Mouse (Mus musculus) kidney, embryonic 16.5 days (tissue): ENCODE measurements around the gene Ppfia3. TPM values are rescaled to one million over a fixed set of nuclear protein-coding genes. Genes with fewer than 3 reads are reported as not detected.
"Not testable (repeated sequence)": the region's sequence is repeated elsewhere in the genome, so short reads cannot be mapped to it uniquely, and the experiment has no call there.

Source experiments
- ATAC-seq: fragments of 200-750 bp; cut with Nextera tagmentation; 2 replicates; pipeline ENCODE4 v1.8.0; 2017; ENCODE audit warnings: moderate TSS enrichment; ENCODE audit not compliant: low FRiP score, low TSS enrichment
- H3K27ac ChIP-seq: fragments of 300-500 bp; sonication (generic); 2 replicates; pipeline ENCODE4 v1.5.1; 2014; ENCODE audit warnings: low read length
- H3K27me3 ChIP-seq: fragments of 300-500 bp; sonication (generic); 2 replicates; pipeline ENCODE4 v1.6.1; 2014; ENCODE audit warnings: low read length, control low read depth, mixed read lengths; ENCODE audit not compliant: insufficient read depth
- H3K36me3 ChIP-seq: fragments of 300-500 bp; sonication (generic); 2 replicates; pipeline ENCODE4 v1.6.1; 2014; ENCODE audit warnings: low read length, control low read depth, mixed read lengths; ENCODE audit not compliant: insufficient read depth
- H3K4me1 ChIP-seq: fragments of 300-500 bp; sonication (generic); 2 replicates; pipeline ENCODE4 v1.6.1; 2014; ENCODE audit warnings: low read length, control low read depth, mixed read lengths; ENCODE audit not compliant: insufficient read depth
- H3K4me2 ChIP-seq: fragments of 300-500 bp; sonication (generic); replicated peaks from 2 replicates; pipeline ENCODE4 v1.6.1; 2014; ENCODE audit warnings: low read depth, low read length
- H3K4me3 ChIP-seq: fragments of 300-500 bp; sonication (generic); 2 replicates; pipeline ENCODE4 v1.5.1; 2014; ENCODE audit warnings: mild to moderate bottlenecking, low read length
- H3K9ac ChIP-seq: fragments of 300-500 bp; sonication (generic); replicated peaks from 2 replicates; pipeline ENCODE4 v1.6.1; 2014; ENCODE audit warnings: low read length
- H3K9me3 ChIP-seq: fragments of 300-500 bp; sonication (generic); 2 replicates; pipeline ENCODE4 v1.6.1; 2016; ENCODE audit warnings: low read length, control low read depth
- WGBS: fragments of 180-500 bp; shearing (Covaris S2); extraction: QIAGEN DNeasy Blood & Tissue Kit; methylation state at CpG from one replicate; pipeline ENCODE4 v1.1.7; 2014; 5-methylcytosine and 5-hydroxymethylcytosine counted together
- polyA plus RNA-seq: library from polyadenylated mRNA; unstranded; fragments of >200 nt; fragmentation: Nextera tagmentation; extraction: Ambion mirVana; gene quantifications from 2 replicates; pipeline ENCODE4 v1.2.1, GENCODE M21; 2015

The Ppfia3 gene
- polyA plus RNA-seq, 1 experiment from 2014 or later: 5.1 TPM

DNA sequence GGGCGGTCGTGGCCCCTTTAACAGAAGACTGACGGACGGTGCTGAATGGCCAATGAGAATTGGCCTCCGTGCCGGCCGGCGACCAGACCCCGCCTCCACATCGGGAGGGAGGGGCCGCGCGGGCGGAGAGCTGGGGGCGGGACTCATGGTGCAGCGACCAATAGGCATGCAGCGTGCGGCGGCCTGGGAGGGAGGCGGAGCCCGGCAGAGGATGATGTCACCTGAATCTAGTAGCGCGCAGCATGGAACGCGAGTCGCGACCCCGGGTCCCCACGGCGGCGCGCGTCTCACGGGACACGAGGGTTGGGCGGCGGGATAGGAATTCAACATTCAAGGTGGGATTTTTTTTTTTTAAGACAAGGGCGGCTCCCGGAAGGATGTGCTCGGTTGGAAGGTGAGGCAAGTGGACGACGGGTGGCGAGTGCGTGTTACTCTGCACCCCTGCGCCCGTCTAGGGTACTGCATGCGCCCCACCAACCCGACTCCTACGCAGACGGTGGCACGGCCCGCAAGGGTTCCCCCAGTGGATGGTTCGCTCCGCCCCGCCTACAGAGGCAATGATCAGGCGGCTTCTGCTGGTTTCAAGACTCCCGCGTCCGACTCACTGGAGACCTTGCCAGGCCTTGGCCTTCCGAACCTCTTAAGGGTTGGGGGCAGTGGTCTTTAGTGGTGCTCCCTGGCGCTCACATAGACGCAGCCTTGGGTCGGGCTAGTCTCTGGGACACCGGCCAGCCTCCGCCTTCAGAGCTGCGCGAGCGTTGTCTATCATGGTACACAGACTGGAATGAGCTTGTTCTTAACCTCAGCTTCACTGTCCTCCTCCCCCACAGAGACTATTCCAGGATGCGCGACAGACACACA lies 431 bp upstream of the Ppfia3 start:
- Histone ChIP-seq H3K4me1 (peaks cover 28% of the 10 kb centered on the region), H3K27me3 (peaks cover 57% of the 10 kb centered on the region), H3K9ac (peak overlapping the region; percentile 67), H3K27ac (peak overlapping the region; percentile 43; the same call in 1 of the 2 replicates), H3K4me2 (peak overlapping the region; percentile 98), H3K4me3 (peak overlapping the region; percentile 60), H3K36me3 (no peaks in the 10 kb centered on the region; the same call in 1 of the 2 replicates), H3K9me3 (no peaks in the 10 kb centered on the region)
- WGBS: under 1% methylated on average over 70 of the region's 70 CpGs
- ATAC-seq: peak; percentile 79

DNA sequence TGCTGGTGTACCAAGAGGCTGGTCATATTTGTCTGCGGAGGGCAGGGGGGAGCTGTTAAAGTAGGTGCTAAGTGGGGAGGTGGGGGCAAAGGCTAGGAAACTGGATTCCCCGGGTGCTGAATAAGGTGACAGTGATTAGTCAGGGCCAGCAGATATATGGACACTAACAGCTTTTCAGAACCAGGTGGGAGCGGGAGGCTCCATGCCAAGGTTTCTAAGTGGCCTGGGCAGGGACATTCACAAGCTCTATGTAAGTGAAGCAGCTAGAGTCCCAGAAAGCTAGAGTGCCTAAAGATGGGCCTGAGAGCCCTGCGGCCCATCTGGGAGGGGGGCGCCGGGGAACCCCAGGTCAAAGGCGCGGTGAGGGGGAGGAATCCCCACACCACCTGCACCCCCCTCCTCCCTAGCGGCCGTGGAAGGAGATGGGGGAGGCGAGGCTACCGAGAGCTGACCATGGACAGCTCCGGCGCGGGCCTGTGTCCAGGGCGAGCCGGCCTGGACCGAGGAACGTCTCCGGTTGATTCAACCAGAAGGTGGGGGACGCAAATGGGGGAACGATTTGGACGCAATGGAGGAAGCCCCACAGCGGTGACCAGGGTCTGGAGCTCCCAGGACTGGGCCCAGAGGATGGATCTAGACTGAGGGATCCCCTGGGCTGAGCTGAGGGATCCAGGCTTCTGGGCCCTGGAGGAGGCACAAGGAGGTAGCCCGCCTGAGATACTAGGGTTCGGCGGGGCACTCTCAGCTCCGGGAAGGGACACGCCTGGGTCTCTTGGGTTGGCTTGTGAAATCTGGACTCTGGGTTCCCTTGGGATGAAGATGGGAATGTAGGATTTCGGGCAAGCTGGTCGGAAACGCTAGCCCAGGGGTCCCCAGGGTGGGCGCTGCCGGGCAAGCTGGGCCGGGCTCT lies 822 bp downstream of the Ppfia3 start:
- Histone ChIP-seq H3K9ac (peak overlapping the region; percentile 67), H3K4me1 (peaks cover 33% of the 10 kb centered on the region), H3K27ac (no peak overlapping the region), H3K9me3 (no peaks in the 10 kb centered on the region), H3K36me3 (no peaks in the 10 kb centered on the region), H3K4me3 (peak overlapping the region; percentile 60), H3K4me2 (peak overlapping the region; percentile 98), H3K27me3 (peaks cover 66% of the 10 kb centered on the region)
- no peak for ATAC-seq
- 4% methylated on average over 34 of the region's 35 CpGs for WGBS

DNA sequence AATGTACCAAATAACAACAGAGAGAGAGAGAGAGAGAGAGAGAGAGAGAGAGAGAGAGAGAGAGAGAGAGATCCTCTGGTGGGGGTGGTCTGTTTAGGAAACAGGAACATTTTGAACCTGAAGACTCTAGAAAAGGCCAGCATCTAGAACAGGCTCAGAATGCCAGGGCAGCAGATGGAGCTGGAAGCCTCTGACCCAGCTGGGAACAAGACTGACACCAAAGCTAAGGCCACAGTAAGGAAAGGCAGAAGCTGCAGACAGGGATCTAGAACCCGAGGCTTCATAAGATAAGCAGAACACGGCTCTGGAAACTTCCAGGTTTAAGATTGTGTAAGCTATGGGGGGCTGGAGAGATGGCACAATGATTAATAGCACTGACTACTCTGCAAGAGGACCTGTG lies 2.8 kb downstream of the Ppfia3 start:
- no peak overlapping the region for H3K4me3 ChIP-seq
- no peak overlapping the region for H3K27ac ChIP-seq
- no peak overlapping the region for H3K9ac ChIP-seq
- H3K27me3 ChIP-seq: peaks cover 69% of the 10 kb centered on the region
- ATAC-seq: no peak
- no peaks in the 10 kb centered on the region for H3K9me3 ChIP-seq
- H3K4me1 ChIP-seq: peaks cover 23% of the 10 kb centered on the region
- WGBS: 90% methylated on average over 2 of the region's 2 CpGs
- H3K36me3 ChIP-seq: no peaks in the 10 kb centered on the region
- no peak overlapping the region for H3K4me2 ChIP-seq

DNA sequence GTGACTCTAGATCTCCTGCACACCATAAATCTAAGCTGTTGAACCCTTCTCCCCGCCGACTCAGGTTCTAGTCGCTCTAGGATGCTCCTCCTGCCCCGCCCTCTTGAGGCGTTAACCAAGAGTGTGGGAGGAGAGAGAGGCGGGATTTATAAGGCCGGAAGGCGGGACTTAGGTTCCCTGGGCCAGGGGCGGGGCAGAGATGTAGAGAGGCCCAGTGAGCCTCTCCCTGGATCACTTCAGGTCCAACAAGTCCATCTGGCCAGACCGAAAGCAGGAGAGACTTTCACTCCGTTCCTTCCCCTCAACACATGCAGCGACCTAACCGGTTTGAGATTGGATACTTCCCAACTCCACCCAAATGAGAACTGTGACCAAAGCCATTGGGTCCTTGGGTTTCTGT lies 4.0 kb downstream of the Ppfia3 start:
- peaks cover 62% of the 10 kb centered on the region for H3K27me3 ChIP-seq

DNA sequence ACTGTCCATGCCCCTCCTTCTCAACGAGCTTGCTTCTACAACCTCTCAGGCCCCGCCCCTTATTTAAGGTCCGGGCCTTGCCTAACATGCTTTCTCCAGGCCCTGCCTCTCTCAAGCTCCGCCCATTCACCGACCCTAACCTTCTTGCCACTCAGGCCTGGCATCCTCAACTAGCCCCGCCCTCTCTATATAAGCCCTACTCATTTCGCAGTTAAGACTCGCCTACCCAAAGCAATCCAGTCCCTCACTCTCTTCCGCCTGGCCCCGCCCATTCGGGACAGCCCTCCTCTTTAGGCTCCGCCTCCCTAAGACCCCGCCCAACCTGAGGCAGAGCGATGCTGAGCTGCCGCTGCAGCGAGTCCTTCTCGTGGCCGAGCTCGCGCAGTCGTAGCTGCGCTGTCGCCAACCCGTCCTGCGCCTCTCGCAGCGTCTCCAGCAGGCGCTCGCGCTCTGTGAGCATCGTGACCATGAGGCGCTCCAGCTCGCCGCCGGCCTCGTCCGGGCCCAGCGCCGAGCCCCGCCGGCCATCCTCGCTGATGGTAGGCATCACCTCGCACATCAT lies 5.5 kb downstream of the Ppfia3 start:
- under 1% methylated on average over 43 of the region's 43 CpGs for WGBS
- Histone ChIP-seq H3K27me3 (peaks cover 60% of the 10 kb centered on the region), H3K9ac (peak overlapping the region; percentile 42; the same call in 1 of the 2 replicates), H3K36me3 (no peaks in the 10 kb centered on the region), H3K9me3 (no peaks in the 10 kb centered on the region), H3K4me3 (peak overlapping the region; percentile 45), H3K4me1 (peaks cover 11% of the 10 kb centered on the region), H3K4me2 (peak overlapping the region; percentile 58), H3K27ac (no peak overlapping the region)
- peak; percentile 89 for ATAC-seq

More for the DNA sequence above, 4.0 kb downstream of the Ppfia3 start:
- Histone ChIP-seq H3K4me2 (no peak overlapping the region), H3K27ac (no peak overlapping the region), H3K36me3 (no peaks in the 10 kb centered on the region), H3K9ac (no peak overlapping the region), H3K4me3 (no peak overlapping the region), H3K4me1 (peaks cover 19% of the 10 kb centered on the region), H3K9me3 (no peaks in the 10 kb centered on the region)
- WGBS: 5% methylated on average over 13 of the region's 13 CpGs
- ATAC-seq: no peak

DNA sequence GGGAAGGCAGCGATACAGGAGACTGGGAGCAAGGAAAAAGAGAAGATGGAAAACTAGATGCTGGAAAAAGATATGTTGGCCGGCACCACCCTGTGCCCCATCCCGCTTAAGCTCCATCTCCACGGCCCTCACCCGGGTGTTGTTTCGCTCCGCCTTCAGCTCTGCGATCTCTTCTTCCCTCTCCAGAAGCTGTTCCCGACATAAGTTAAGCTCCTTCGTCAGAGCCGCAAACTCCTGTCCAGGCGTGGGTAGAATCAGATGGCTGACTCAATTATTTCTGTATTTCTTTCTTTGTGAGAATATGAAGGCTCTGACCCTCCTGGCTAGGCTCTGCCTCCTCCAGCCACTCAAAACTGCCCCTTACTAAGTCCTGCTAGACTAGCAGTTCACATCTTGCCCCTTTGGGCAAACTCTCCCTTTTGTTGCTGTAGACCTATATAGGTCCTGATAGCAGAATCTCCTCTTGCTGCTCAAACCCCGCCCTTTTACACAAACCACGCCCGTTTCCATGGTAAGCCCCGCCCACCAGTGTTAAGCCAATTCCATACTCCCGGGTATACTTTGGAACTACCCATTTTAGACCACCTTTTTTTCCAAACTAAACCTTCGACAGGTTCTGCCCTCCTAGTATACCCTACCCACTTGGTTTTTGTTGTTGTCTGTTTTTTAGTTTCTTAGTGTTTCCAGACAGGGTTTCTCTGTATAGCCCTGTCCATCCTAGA lies 6.3 kb downstream of the Ppfia3 start:
- H3K4me2 ChIP-seq: no peak overlapping the region
- H3K36me3 ChIP-seq: no peaks in the 10 kb centered on the region
- ATAC-seq: no peak
- peaks cover 53% of the 10 kb centered on the region for H3K27me3 ChIP-seq
- WGBS: 51% methylated on average over 18 of the region's 18 CpGs
- no peaks in the 10 kb centered on the region for H3K9me3 ChIP-seq
- H3K4me3 ChIP-seq: no peak overlapping the region; the same call in 1 of the 2 replicates
- no peak overlapping the region for H3K27ac ChIP-seq
- no peak overlapping the region for H3K9ac ChIP-seq
- peaks cover 6% of the 10 kb centered on the region; the same call in 1 of the 2 replicates for H3K4me1 ChIP-seq

DNA sequence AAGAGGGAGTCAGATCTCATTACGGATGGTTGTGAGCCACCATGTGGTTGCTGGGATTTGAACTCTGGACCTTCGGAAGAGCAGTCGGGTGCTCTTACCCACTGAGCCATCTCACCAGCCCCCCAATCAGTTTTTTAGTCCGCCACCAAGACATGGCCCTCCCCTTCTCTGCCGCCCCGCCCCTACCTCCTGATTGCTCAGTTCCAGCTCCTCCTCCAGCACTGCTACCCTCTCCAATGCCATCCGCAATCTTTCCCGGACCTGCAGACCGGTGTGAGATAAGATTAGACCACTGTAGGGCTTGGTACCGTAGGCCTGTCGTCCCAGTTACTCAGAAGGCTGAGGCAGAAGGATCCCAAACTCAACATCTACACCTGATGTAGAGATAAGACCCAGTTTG lies 7.7 kb downstream of the Ppfia3 start:
- not testable (repeated sequence) for H3K4me2 ChIP-seq, H3K36me3 ChIP-seq, H3K27ac ChIP-seq, H3K9me3 ChIP-seq, H3K4me3 ChIP-seq, H3K9ac ChIP-seq, H3K4me1 ChIP-seq, ATAC-seq
- H3K27me3 ChIP-seq: peaks cover 39% of the 10 kb centered on the region
- WGBS: 69% methylated on average over 8 of the region's 11 CpGs

DNA sequence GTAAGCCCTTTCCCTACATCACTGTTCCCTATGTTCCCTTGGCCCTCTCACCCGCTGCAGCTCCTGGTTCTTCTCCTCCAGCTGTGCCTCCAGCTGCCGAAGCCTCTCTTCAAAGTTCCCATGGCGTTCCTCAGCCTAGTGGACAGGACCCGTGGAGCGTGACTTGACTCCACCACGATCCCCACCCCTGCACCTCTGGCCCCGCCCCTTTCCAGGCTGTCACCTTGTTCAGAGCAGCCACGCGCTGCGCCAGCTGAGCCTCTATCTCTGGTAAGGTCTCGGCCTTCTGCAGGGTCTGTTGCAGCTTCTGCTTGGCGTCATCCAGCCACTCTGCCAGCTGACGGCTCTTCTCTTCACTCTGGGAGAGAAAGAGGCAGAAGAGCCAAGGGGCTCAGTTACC lies 10.7 kb downstream of the Ppfia3 start:
- Histone ChIP-seq H3K9ac (no peak overlapping the region), H3K4me1 (no peaks in the 10 kb centered on the region), H3K36me3 (no peaks in the 10 kb centered on the region), H3K27me3 (peaks cover 13% of the 10 kb centered on the region), H3K4me2 (no peak overlapping the region), H3K4me3 (no peak overlapping the region), H3K9me3 (no peaks in the 10 kb centered on the region), H3K27ac (no peak overlapping the region)
- ATAC-seq: peak; percentile 52
- WGBS: 30% methylated on average over 13 of the region's 13 CpGs
